Mouse (Mus musculus) fat pad, adult 2 months (tissue): ENCODE measurements around the gene Rpgr.

Source experiments
- DNase-seq: peaks from one replicate; pipeline ENCODE4 v3.0.0-alpha.2; 2011; ENCODE audit warnings: low read depth, low spot score; ENCODE audit errors: extremely low read depth

The Rpgr gene

DNA sequence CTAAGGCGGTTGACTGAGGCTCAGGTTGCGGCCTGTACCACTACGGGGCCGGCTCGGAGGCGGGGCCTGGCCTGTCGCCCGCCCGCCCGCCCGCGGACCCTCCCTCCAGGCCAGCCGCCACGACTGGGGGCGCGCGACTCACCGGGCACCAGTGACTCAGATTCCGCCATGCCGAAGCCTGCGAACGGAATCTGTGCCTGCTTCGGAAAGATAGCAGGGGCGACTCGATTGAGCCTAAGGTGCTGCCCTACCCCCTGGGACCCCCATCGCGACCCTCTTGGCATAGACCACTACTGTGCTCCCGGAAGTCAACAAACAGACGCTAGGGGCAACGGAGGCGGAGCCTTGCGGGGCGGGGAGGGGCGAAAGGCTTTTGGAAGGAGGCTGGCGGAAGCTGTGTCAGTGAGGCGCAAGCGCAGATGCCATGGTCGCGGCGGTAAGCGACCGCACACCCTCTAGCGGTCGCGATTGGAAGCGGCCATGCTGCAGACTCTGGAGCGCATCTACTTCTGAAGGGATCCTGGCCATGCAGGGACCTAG lies at the start of gene Rpgr:
Gene Rpgr (minus strand): TSS at position 511 of the 540 bp plus-strand sequence.
- peak; percentile 14 for DNase-seq

DNA sequence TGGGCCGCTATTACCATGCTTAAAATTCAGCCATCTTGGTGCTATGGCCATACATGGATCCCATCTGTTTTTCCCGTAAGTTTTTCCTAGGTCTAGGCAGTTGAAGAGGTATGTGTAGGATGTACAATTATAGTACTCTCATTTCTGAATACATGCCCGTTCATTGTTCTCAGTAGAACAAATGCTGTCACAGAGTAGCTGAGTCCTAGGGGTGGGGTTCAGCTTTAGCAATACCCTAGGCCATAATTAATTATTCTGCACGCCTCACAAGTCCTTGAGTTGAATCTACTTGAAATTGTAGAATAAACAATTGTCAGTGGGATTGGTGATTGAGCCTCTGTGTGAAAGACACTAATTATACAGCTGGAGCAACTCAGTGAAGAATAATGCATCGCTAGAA lies 41.5 kb upstream of the Rpgr start:
- no peak for DNase-seq

DNA sequence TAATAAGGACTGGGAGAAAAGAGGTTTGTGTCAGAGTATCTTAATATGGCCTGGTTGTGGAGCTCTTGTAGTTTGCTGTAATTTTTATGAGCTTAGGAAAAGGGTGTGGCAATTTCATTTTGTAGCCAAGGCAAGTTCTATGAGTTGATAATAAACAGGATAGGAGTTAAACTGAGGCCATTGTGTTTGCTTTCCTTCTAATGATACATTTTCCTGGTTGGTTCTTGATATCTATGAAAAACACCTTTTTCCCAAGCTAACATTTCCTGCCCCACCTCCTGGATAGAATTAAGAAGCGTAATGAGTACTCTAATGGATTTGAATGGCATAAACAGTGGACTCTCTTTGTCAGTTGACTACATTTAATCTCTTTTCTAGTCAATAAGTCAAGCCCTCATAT lies 41.1 kb upstream of the Rpgr start:
- no peak for DNase-seq

DNA sequence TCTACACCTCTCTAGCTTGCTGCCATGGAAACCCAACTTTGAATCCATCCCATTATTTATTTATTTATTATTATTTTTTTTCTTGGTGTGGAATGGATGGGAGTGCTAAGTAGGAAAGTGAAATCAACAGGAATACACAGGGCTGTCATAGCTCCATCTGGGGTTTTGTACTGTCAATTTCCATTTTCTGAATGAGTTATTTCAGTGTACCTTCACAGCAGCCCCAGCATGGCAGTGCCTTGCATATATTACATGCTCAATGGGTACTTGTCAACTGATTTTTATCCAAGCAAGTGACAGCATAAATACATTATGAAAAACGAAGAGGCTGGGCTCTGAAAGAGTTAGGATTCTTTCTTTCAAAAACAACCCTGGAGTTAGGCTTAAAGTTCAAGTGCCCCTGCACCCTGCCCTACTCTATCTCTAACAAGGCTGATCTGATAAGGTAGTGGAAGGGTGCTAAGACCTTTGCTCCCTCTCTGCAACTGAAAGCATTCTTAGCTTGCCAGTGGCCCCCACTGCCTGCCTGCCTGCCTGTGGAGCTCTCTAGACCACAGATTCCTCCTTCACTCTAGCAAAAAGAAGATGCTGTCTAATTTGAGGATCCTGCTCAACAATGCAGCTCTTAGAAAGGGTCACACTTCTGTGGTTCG lies 35.3 kb upstream of the Rpgr start, which contains the start of gene Otc:
Gene Otc (plus strand): TSS at position 454 of the 653 bp plus-strand sequence.
- no peak for DNase-seq

DNA sequence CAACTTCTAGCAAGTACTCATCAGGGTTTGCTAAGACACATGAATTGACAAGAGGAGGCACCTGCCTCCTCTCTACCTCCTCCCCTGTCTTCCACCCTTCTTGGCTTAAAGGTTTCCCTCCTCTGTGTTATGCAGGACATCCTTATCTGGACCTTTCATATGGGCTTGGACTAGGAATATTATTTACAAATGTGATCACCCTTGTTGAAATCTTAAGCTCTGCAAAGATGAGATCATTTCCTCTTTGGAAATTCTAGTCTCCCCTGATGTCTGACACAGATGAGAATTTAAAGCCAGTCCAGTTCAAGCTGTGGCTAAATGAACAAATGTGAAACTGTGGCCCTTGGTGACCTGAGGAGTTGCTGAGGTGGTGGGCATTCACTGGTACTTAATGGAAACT lies 34.6 kb upstream of the Rpgr start:
- DNase-seq, result no peak

DNA sequence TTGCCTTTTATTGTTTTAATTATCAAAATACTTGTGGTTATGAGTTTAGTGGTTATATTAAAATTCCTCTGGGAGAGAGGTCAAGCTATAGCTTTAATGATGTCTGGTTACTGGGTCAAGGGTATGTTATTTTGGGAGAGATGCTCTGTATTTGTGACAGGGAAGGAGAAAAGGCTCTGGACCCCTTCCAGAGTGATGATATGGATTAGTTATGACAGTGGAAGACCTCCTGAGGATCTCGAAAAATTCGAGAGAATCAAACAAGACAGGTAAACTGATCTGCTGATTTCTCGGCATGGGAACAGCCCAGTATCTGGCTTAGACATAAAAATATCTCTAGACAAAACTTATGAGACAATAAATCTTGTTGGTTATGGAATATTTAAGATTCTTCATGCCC lies 27.2 kb upstream of the Rpgr start:
- no peak for DNase-seq

DNA sequence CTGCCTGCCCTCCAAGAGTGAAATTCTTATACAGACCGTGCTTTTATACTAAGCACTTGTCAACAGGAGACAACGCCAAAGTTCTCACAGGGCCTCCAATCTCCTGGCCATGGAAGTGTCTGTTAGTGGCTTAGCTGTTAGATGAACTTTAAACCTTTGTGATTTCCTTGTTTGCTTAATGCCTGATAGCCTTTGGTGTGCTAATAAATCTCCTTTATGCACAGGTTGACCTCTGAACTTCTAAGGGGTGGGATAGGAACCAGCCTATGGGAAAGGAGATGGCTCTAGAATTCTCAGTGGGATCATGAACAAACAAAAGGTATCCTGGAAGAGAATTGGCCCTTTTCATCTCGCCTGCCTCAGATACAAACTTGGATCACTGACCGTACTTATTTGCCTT lies 22.8 kb upstream of the Rpgr start:
- no peak for DNase-seq

DNA sequence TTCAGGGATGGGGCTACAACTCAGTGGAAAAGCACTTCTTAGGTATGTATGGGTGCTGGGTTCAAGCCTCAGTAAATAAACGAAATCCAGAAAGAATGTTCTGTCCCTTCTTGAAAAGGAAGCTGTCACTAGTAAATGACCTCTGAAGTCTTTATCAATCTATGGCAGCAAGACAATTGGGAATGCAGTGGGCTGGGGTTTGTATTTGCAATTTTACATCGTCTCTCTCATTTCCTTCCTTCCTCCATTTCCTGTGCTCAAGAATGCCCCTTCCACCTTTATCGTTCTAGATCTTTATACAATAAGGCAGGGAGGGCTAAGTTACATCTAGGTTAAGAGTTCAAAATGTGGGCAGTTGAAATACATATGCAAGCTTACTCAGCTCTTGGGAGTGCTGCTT lies 17.9 kb upstream of the Rpgr start:
- no peak for DNase-seq

DNA sequence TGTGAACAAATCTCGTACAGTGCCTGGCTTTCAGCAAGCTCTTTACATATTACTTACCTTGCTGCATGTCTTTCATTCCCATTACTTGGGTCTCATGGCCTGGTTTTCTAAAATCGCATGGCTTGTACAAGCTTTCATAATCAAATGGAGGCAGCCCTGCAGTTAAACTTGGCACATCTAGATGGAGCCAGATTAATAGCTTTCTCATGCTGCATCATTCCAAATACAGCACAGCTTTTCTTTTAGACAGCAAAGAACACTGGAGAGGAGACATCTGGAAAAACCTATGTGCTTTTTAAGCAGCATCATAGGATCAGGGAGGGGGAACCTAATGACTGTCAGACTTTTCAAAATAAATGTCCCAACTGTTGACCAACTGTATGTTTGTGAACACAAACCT lies 16.3 kb upstream of the Rpgr start:
- DNase-seq, result no peak

DNA sequence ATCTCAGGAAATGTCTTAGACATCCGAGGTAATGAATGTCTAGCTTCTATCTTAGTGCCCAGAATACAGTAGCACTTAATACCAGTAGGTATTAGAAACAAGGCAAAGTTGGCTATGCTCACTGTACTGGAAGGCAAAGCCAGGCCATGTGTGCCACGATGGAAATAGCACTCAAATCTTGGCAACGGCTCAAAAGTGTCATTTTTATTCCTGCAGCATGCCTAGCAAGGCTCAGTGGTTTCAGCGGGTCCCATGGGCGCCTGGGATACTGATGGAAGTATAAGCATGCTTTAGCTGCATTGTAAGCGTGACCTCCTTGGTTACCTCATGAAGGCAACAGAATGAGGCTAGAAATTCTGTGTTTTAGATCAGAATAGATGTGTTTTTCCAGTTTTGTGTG lies 2.6 kb upstream of the Rpgr start:
- no peak for DNase-seq

DNA sequence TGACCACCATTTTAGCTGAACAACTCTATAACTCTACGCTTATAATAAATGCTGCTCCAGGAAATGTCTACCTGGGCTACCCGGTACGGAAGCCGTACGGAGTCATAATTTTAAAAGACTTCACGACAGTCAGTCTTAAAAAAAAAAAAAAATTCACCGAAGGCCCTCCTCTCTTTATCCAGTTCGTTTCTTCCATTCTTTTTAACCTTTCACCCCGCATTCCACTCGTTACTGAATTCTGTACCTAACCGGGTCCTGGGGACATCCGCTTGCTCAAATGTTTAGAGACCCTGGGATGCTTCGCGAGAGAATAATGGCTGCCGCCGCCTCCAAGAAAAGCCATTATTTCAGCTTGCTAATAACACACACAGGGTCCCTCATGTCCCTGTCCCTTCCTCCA lies 748 bp downstream of the Rpgr start:
- peak; percentile 7 for DNase-seq

DNA sequence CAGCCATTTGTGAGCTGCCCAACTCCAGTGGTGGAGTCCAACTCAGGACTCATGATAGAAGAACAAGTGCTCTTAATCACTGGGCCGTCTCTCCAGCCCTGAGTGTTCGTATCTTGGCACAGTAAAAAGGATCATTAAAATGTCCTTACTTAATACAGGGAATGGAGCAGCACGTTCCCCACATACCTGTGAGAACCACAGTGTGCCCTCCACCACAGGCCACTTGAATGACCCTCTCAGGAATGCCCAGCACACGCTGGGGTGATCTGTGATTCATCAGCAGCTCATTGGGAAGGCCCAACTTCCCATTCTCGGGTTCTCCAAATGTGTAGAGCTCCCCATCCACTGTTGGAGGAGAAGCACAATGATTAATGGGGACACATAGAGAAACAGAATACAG lies 10.8 kb downstream of the Rpgr start:
- DNase-seq, result no peak

DNA sequence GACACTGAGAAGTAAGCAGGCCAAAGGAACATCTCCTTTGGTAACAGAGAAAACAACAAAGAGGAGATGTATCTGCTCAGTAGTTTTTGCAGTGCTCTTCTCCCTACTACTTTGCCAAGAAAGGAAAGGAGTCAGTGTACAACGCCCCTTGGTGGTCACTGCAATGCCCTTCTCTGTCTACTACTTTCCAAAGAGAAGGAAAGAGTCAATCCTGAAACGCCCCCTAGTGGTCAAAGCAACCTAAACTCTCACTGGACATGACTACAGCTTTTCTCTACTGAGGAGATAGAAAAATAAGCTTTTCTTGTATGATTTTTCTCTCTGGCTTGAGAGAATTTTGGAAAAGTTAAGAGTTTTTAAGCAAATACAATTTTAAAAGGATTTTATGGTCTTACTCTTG lies 15.4 kb downstream of the Rpgr start:
- DNase-seq, result no peak

DNA sequence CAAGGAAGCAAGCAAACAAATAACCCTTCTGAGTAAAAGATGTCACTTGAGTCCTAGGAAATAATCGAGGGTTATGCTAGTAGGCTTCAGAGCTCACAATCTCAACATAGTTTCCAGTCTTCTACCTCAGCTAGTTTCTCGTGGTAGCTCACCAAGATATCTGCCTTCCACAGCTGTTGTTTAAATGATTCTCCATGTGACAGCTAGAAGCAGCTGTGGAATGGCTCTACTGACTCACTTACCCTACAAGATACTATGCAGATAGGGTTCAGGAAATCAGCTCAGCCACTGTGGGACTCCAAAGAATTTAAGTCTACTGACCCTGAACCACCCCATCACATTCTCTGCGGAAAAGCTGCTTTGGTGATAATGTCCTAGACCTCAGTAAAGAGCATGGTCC lies 64.3 kb downstream of the Rpgr start:
- no peak for DNase-seq

DNA sequence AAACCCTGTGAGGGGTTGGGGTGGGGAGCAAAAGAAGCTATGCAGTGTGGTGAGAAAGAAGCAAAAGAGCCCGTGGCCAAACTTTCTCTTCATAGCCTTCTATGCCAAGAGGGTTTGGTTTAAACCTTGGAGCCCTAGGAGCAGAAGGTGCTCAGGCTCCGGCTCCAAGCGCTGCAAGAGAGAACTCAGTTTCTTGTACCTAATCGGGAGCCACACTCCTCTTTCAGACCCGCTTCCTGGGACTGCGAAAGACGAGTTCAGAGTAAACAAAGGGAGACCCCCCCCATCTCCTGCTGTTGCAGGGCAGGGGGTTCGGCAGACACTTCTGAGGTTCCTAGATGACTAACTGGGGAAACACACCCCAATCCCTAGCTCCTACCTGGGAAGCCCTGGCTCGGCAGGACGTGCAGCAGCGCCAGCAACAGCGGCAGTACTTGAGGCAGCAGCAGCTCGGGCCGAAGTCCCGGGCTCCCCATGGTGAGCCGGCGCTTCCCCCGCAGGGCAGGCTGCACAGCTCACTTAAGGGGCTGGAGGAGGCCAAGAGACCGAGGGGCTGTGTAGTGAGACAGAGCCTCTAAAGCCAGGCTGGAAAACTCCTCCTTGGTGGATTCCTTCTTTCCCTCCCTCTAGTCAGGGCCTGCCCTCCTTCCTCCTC lies 99.5 kb downstream of the Rpgr start, which contains the start of gene Srpx:
Gene Srpx (minus strand): TSS at position 645 of the 655 bp plus-strand sequence.
- no peak for DNase-seq

DNA sequence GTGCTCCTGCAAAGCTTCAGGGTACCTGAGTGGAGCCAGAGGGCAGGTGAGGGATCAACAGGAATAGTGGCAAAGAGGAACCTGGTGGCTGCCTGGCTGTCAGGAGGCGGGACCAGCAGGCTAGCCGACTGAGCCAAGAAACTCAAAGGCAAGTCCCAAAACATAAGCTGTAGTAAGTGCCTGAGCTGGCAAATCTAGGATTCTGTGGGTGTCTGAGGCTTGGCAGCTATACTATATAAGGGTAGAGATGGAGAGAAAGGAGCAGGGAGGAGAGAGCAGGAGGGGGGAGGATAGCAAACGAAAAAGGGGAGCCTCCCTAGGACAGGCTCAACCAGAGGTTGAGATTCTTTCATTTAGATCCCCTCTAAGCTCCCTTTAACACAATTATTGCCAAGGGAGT lies 100.9 kb downstream of the Rpgr start:
- no peak for DNase-seq

DNA sequence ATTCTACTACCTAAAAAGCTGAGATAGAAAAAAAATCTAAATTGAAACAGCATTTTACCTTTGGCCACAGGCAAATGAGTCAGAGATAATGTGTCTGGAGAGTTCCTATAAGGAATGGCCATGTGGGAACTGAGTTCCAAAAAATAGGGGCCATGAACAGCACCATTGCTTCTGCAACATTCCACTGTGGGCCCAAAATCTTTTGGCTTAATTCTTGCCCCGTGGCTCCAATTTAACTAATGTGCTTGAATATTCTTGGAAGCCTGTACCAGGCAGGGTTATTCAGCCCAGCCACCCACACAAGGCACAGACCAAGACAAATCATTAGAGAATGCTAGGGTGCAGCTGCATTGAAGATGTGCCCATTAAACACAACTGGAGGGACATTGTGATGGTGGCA lies 106.0 kb downstream of the Rpgr start:
- no peak for DNase-seq

DNA sequence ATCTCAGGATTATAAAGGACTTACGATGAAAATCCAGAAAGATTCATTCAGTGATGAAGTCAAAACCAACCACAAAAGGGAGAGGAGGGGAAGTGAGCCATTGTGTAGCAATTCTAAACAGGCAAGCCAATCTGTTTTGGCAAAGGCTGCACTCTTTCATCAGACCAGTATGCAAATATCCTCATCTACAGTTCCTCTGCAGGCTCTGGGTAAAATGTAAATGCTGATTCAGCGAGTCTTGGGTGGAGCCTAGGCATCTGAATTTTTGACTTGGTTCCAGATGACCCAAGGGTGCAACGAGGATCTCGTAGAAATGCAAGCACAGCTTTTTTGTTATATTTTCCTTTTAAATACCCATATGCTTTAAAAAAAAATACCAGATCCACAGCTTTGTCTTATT lies 108.2 kb downstream of the Rpgr start:
- peak; percentile 16 for DNase-seq

DNA sequence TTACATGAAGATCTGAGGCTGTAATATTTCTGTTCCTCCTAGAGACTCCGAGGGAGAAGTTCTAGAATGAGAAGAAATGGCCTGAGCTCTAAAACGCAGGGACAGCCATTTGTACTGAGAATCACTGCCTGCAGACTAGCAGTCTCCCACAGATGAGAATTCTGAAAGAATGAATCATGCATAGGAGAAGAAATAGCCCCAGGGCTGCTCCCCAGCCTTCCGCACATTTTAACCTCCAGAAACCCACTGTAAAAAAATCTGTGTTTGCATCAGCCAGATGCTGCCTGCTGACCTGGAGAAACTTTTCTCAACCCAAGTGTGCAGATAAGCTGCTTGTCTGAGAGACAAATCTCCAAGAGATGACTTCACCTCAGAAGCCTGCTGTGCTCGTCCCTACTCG lies 111.2 kb downstream of the Rpgr start:
- DNase-seq, result no peak

DNA sequence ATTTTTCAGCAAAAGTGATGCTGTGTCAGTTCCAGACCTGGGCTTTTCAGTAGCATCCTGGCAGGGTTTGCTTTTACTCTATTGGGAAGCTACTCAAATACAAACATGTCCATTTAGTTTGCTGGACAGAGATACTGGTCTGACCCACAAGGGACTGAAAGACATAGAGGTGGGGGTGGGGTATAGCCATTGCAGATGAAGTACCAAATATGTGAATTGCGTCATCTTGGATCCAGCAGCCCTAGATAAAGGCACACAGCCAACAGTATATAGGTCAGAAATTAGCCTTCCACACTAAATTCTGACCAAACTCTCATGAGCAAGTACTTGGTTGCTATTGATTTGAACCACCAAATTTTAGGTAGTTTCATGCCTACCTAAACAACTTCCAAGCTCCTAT lies 114.0 kb downstream of the Rpgr start:
- no peak for DNase-seq

DNA sequence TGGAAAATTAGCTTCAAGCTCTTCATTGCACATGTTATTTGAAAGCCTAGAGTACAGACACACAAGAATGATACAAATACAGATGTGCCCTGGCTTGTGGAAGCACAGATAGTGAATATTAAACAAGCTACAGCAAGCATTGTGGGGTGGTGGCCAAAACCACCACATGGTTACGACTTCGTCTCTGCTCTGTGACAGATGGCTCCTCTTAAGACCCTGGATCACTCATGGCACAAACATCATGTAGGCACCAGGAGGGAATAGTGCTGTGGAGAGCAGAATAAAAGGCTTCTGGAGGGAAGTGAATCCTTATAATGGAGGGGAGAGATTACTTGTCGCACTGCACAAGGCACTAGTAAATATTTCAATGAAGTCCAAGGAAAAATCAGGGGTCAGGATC lies 120.9 kb downstream of the Rpgr start:
- no peak for DNase-seq

DNA sequence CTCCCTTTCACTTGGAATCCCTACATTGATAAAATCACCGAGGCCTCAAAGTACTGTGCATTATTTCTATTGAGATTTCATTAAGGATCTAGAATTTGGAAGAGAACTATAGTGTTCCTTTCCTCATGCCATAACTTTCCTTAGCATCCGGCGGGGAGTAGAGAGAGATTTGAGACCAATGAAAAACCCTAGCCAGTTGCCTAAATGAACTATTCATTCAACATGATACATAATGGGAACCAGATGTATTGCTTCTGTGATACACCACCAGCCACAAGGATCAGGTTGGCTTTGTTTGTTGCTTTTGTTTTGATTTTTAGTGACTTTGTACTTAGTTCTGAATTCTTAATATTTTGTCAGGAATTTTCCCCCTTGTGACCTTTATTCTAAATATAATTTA lies 136.3 kb downstream of the Rpgr start:
- DNase-seq, result no peak

DNA sequence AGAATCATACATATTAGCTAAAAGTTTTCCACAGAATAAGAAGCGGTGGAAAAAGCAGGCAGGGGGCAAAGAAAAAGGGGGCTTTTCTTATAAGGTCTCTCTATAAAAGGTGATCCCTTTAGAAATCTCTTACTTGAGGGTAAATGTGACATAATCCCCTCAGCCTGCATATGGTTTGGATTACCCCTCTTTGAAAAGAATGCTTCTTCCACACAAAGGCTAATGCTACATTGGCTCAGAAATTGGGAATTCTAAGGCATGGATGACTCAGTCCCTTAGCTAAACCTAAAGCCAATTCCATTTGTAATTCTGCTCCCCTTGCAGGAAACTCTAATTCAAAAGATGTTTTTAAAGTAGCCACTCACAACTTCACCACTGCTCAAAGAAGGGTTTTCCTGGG lies 136.7 kb downstream of the Rpgr start:
- DNase-seq, result no peak
